Mouse (Mus musculus) CH12.LX (cell line): ENCODE data around the gene Nmnat2. TPM values are rescaled to one million over a fixed set of nuclear protein-coding genes. Genes with fewer than 3 reads are reported as not detected.

Source experiments
- DNase-seq: peaks from one replicate; pipeline ENCODE4 v3.0.0-alpha.2; 2013; ENCODE audit errors: extremely low read depth
- H3K27ac ChIP-seq: 2 replicates; pipeline ENCODE4 v1.5.1; 2012; ENCODE audit warnings: low read depth, mild to moderate bottlenecking, control low read depth, moderate library complexity; ENCODE audit not compliant: insufficient read depth
- H3K27me3 ChIP-seq: replicated peaks from 2 replicates; pipeline ENCODE3; 2012; ENCODE audit warnings: inconsistent platforms
- H3K36me3 ChIP-seq, 2 experiments: replicated peaks in 1 of 2; 2 replicates each; pipeline versions ENCODE3 to v1.6.1; 2012; ENCODE audit warnings: inconsistent platforms in 1 of 2, low read length in 1 of 2, mild to moderate bottlenecking in 1 of 2, mixed read lengths in 1 of 2, moderate library complexity in 1 of 2; ENCODE audit not compliant: control insufficient read depth in 1 of 2, insufficient read depth in 1 of 2
- H3K4me1 ChIP-seq, 2 experiments: 2 replicates each; pipeline ENCODE4 v1.6.1; 2012; ENCODE audit warnings: inconsistent platforms in 1 of 2, moderate library complexity in 1 of 2; ENCODE audit not compliant: insufficient read depth in 2 of 2, control insufficient read depth in 1 of 2
- H3K4me2 ChIP-seq: 2 replicates; pipeline ENCODE4 v1.6.1; 2012; ENCODE audit warnings: low read depth, mild to moderate bottlenecking, control low read depth; ENCODE audit not compliant: poor library complexity, insufficient read depth, severe bottlenecking
- H3K4me3 ChIP-seq, 3 experiments: fragments of 150-350 bp in 1 of 3; sonication (generic) in 1 of 3; replicated peaks in 1 of 3; 2 replicates each; pipeline versions ENCODE3 to v1.5.1; 2011 to 2012; ENCODE audit warnings: low read depth in 2 of 3, low read length in 2 of 3, mild to moderate bottlenecking in 2 of 3, moderate library complexity in 2 of 3, control low read depth in 1 of 3, improper control_type of control experiment in 1 of 3, inconsistent platforms in 1 of 3, mixed read lengths in 1 of 3; ENCODE audit not compliant: poor library complexity in 1 of 3
- H3K79me2 ChIP-seq: replicated peaks from 2 replicates; pipeline ENCODE4 v1.6.1; 2012; ENCODE audit warnings: mild to moderate bottlenecking, moderate library complexity; ENCODE audit not compliant: control insufficient read depth, poor library complexity, insufficient read depth, severe bottlenecking; ENCODE audit errors: extremely low read depth
- H3K9ac ChIP-seq: 2 replicates; pipeline ENCODE4 v1.6.1; 2012; ENCODE audit warnings: low read depth, mild to moderate bottlenecking, control low read depth, moderate library complexity; ENCODE audit not compliant: insufficient read depth
- H3K9me3 ChIP-seq: replicated peaks from 2 replicates; pipeline ENCODE3; 2012; ENCODE audit warnings: low read length, inconsistent platforms, mixed read lengths
- BHLHE40 ChIP-seq: IDR thresholded peaks from 2 replicates; pipeline ENCODE4 v1.6.1; 2011; ENCODE audit warnings: mild to moderate bottlenecking, low read depth, low read length, improper control_type of control experiment
- E2F4 ChIP-seq: IDR thresholded peaks from 2 replicates; pipeline ENCODE4 v1.6.1; 2011; ENCODE audit warnings: low read depth, low read length, improper control_type of control experiment; ENCODE audit not compliant: insufficient replicate concordance
- EP300 ChIP-seq: IDR thresholded peaks from 2 replicates; pipeline ENCODE4 v1.6.1; 2011; ENCODE audit warnings: low read length, improper control_type of control experiment
- ETS1 ChIP-seq: conservative IDR thresholded peaks from 2 replicates; pipeline ENCODE4 v1.6.1; 2012; ENCODE audit warnings: low read depth, mild to moderate bottlenecking, inconsistent platforms, low read length, improper control_type of control experiment, moderate library complexity
- JUN ChIP-seq: IDR thresholded peaks from 2 replicates; pipeline ENCODE4 v1.6.1; 2011; ENCODE audit warnings: low read depth, mild to moderate bottlenecking, low read length, improper control_type of control experiment, moderate library complexity; ENCODE audit not compliant: insufficient read depth
- KAT2A ChIP-seq: IDR thresholded peaks from 2 replicates; pipeline ENCODE4 v1.6.1; 2012; ENCODE audit warnings: low read length, improper control_type of control experiment, inconsistent platforms; ENCODE audit not compliant: insufficient replicate concordance
- MAFK ChIP-seq: IDR thresholded peaks from 2 replicates; pipeline ENCODE4 v1.6.1; 2011; ENCODE audit warnings: low read length, improper control_type of control experiment; ENCODE audit not compliant: insufficient replicate concordance
- MAZ ChIP-seq: IDR thresholded peaks from 2 replicates; pipeline ENCODE4 v1.6.1; 2012; ENCODE audit warnings: low read depth, mild to moderate bottlenecking, inconsistent platforms, low read length, improper control_type of control experiment, moderate library complexity
- MEF2A ChIP-seq: IDR thresholded peaks from 2 replicates; pipeline ENCODE4 v1.6.1; 2014; ENCODE audit warnings: low read depth, mild to moderate bottlenecking, inconsistent platforms, low read length, improper control_type of control experiment, borderline replicate concordance
- NRF1 ChIP-seq: IDR thresholded peaks from 2 replicates; pipeline ENCODE4 v1.6.1; 2014; ENCODE audit warnings: low read depth, mild to moderate bottlenecking, inconsistent platforms, low read length, improper control_type of control experiment, moderate library complexity
- PAX5 ChIP-seq: IDR thresholded peaks from 2 replicates; pipeline ENCODE4 v1.6.1; 2012; ENCODE audit warnings: low read length, inconsistent platforms, mixed read lengths
- POLR2AphosphoS2 ChIP-seq: IDR thresholded peaks from 2 replicates; pipeline ENCODE4 v1.6.1; 2011; ENCODE audit warnings: low read depth, low read length, improper control_type of control experiment
- SIN3A ChIP-seq: IDR thresholded peaks from 2 replicates; pipeline ENCODE4 v1.6.1; 2012; ENCODE audit warnings: low read length, improper control_type of control experiment, inconsistent platforms
- TCF12 ChIP-seq: IDR thresholded peaks from 2 replicates; pipeline ENCODE4 v1.6.1; 2014; ENCODE audit warnings: low read depth, mild to moderate bottlenecking, inconsistent platforms, low read length, improper control_type of control experiment
- UBTF ChIP-seq: IDR thresholded peaks from 2 replicates; pipeline ENCODE4 v1.6.1; 2012; ENCODE audit warnings: low read depth, mild to moderate bottlenecking, inconsistent platforms, low read length, improper control_type of control experiment, moderate library complexity
- ZNF384 ChIP-seq: IDR thresholded peaks from 2 replicates; pipeline ENCODE4 v1.6.1; 2012; ENCODE audit warnings: low read depth, low read length, improper control_type of control experiment, inconsistent platforms
- dilution Hi-C: fragments of 300-500 bp; cut with MboI; formaldehyde crosslinking; loops from 2 replicates; pipeline ENCODE4 v1.14.3; 2020; ENCODE audit warnings: low sequenced_read_pairs; ENCODE audit not compliant: extremely low pct_unique_long_range_greater_than_20kb, extremely low pct_ligation_motif_present
- in situ Hi-C: fragments of 300-500 bp; cut with MboI; formaldehyde crosslinking; loops from 3 replicates; pipeline ENCODE4 v1.14.3; 2019; ENCODE audit warnings: low sequenced_read_pairs, low pct_ligation_motif_present, low pct_unique_long_range_greater_than_20kb, mixed read lengths
- polyA plus RNA-seq: library from polyadenylated mRNA; unstranded; fragments of >175 nt; gene quantifications from 2 replicates; pipeline ENCODE4 v1.2.1, GENCODE M21; 2012; ENCODE audit warnings: low read depth; ENCODE audit not compliant: insufficient read length
- total RNA-seq, 2 experiments: library from RNA; depleted of rRNA; stranded (reverse); fragments of 300-350 nt in 1 of 2; fragments of >200 nt in 1 of 2; gene quantifications; 2 replicates each; pipeline ENCODE4 v1.2.3; 2012 to 2014

Gene Nmnat2
- total and polyA plus RNA-seq, 3 experiments = 0.04 to 0.09 (median 0.09) TPM

DNA sequence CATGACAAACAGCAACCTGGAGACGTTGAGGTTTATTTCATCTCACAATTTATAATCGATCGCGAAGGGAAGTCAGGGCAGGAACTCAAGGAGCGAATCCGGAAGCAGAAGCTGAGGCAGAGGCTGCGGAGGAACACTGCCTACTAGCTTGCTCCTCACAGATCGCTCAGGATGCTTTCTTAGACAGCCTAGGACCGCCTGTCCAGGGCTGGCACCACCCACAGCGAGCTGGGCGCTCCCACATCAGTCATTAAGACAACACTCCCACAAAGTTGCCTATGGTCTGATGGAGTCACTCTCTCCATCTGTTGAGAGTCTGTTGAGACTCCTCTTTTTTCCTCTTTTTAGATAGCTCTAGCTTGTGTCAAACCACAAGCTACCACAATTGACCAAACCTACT lies 20.8 kb upstream of the Nmnat2 start:
- H3K4me1 ChIP-seq = no peaks in the 10 kb centered on the region
- in situ Hi-C loops = no loop called here
- no peak overlapping the region for H3K27ac ChIP-seq
- no peaks in the 10 kb centered on the region for H3K27me3 ChIP-seq
- no peaks in the 10 kb centered on the region for H3K79me2 ChIP-seq
- dilution Hi-C loops = no loop called here
- DNase-seq = no peak
- H3K9ac ChIP-seq = no peak overlapping the region
- no peaks in the 10 kb centered on the region for H3K9me3 ChIP-seq
- H3K4me3 ChIP-seq = no peak overlapping the region
- H3K4me2 ChIP-seq = no peak overlapping the region
- H3K36me3 ChIP-seq = no peaks in the 10 kb centered on the region
- TF ChIP-seq TCF12 = no peak
- TF ChIP-seq, all 38 proteins: peak for 0

GRCm38 (mm10) chr1:152935476-152935875 lies 19.3 kb upstream of the Nmnat2 start:
- no peak overlapping the region for H3K4me2 ChIP-seq
- dilution Hi-C loops (no loop called here), in situ Hi-C loops (no loop called here)
- H3K4me1 ChIP-seq = no peaks in the 10 kb centered on the region
- no peak overlapping the region for H3K9ac ChIP-seq
- DNase-seq = no peak
- H3K79me2 ChIP-seq = no peaks in the 10 kb centered on the region
- TF ChIP-seq EP300 (no peak), MAFK (no peak), NRF1 (no peak), ETS1 (no peak), MEF2A (no peak), PAX5 (no peak), MAZ (no peak), KAT2A (no peak), POLR2AphosphoS2 (no peak), BHLHE40 (no peak), E2F4 (no peak), JUN (no peak), ZNF384 (no peak), UBTF (no peak), SIN3A (no peak)
- H3K27ac ChIP-seq = no peak overlapping the region
- H3K36me3 ChIP-seq = no peaks in the 10 kb centered on the region
- no peaks in the 10 kb centered on the region for H3K9me3 ChIP-seq
- no peaks in the 10 kb centered on the region for H3K27me3 ChIP-seq
- no peak overlapping the region for H3K4me3 ChIP-seq
